Mouse (Mus musculus): Measurements from ENCODE around the gene Ier5l. TPM values are rescaled to one million over a fixed set of nuclear protein-coding genes. Genes with fewer than 3 reads are reported as not detected.

Ier5l gene
- polyA plus RNA-seq (2017; shearing (Covaris generic)) = 1.9 TPM

GRCm38 (mm10) chr2:30474039-30474438 lies at the start of gene Ier5l:
Gene Ier5l (minus strand): TSS chr2:30474219.

Other genes with a start within 250 kb of the Ier5l start
- gene Lrrc8a, start 236.5 kb downstream of the Ier5l start, polyA plus RNA-seq (2017; shearing (Covaris generic)) = 6.6 TPM
- gene Gm28035, start 233.7 kb downstream of the Ier5l start, polyA plus RNA-seq (2017; shearing (Covaris generic)) = 6.8 TPM
- 6.3 TPM for gene Phyhd1, start 208.0 kb downstream of the Ier5l start, polyA plus RNA-seq (2017; shearing (Covaris generic))
- 4.4 TPM for gene Gm28038, start 193.2 kb downstream of the Ier5l start, polyA plus RNA-seq (2017; shearing (Covaris generic))
- 17.0 TPM for gene Dolk, start 187.9 kb downstream of the Ier5l start, polyA plus RNA-seq (2017; shearing (Covaris generic))
- 21.9 TPM for gene Nup188, start 187.8 kb downstream of the Ier5l start, polyA plus RNA-seq (2017; shearing (Covaris generic))
- 154 TPM for gene Sh3glb2, start 114.9 kb downstream of the Ier5l start, polyA plus RNA-seq (2017; shearing (Covaris generic))
- gene Miga2, start 110.0 kb downstream of the Ier5l start, polyA plus RNA-seq (2017; shearing (Covaris generic)) = 12.9 TPM
- gene Dolpp1, start 82.0 kb downstream of the Ier5l start, polyA plus RNA-seq (2017; shearing (Covaris generic)) = 32.8 TPM
- gene Crat, start 58.4 kb downstream of the Ier5l start, polyA plus RNA-seq (2017; shearing (Covaris generic)) = 8.1 TPM
- gene Ptpa, start 58.2 kb downstream of the Ier5l start, polyA plus RNA-seq (2017; shearing (Covaris generic)) = 113 TPM
- 1.4 TPM for gene Cstad, start 120.8 kb upstream of the Ier5l start, polyA plus RNA-seq (2017; shearing (Covaris generic))

Measured in CD4-positive, CD25-positive, alpha-beta regulatory T cell (primary cell).